ENCODE assay signal across 12 mouse cellular contexts in genomic region chr19:30539365-30539941, GRCm38 (mm10). TPM values are rescaled to one million over a fixed set of nuclear protein-coding genes. Genes with fewer than 3 reads are reported as not detected.
DNase-seq lines count a peak whose midpoint lies in the region; ATAC-seq and TF ChIP-seq lines count a peak whose summit lies in the region.
"Not testable (repeated sequence)": the region's sequence is repeated elsewhere in the genome, so short reads cannot be mapped to it uniquely, and the experiment has no call there.
"Had no signal": no experiment of that assay in that cellular context is flagged by ENCODE, and none has a peak within 500 bp of the region (broad histone marks: within the 10 kb centered on the region; RNA-seq: fewer than 3 reads in every experiment).

No protein-coding gene starts in this region.

- WGBS in embryonic facial prominence, embryonic 15.5 days = 2% methylated on average over 44 of the region's 44 CpGs
- WGBS in heart, embryonic 12.5 days = 3% methylated on average over 43 of the region's 44 CpGs
- WGBS in hindbrain, postnatal 0 days = 1% methylated on average over 40 of the region's 44 CpGs
- 2% methylated on average over 44 of the region's 44 CpGs for WGBS in limb, embryonic 10.5 days
- WGBS in lung, embryonic 14.5 days = 1% methylated on average over 43 of the region's 44 CpGs
- 1% methylated on average over 42 of the region's 44 CpGs for WGBS in neural tube, embryonic 11.5 days

- peak overlapping the region; percentile 72 for H3K4me2 ChIP-seq in embryonic facial prominence, embryonic 15.5 days (replicated peaks)
- H3K4me2 ChIP-seq in heart, embryonic 12.5 days = peak overlapping the region; percentile 77
- peak overlapping the region; percentile 60 for H3K4me2 ChIP-seq in hindbrain, postnatal 0 days (ENCODE audit: low read depth, low read length)
- H3K4me2 ChIP-seq in lung, embryonic 14.5 days = peak overlapping the region; percentile 64
- H3K4me2 ChIP-seq in neural tube, embryonic 11.5 days (ENCODE audit: low read depth) = peak overlapping the region; percentile 50

- H3K27ac ChIP-seq in embryonic facial prominence, embryonic 15.5 days (replicated peaks); heart, embryonic 12.5 days (ENCODE audit: poor library complexity, severe bottlenecking); hindbrain, postnatal 0 days; lung, embryonic 14.5 days (ENCODE audit: low read depth); neural tube, embryonic 11.5 days (ENCODE audit: low read depth, low read length): not testable (repeated sequence)
- H3K27ac ChIP-seq in limb, embryonic 10.5 days = peak overlapping the region; percentile 72

- not testable (repeated sequence) for H3K9ac ChIP-seq in embryonic facial prominence, embryonic 15.5 days; hindbrain, postnatal 0 days (replicated peaks; ENCODE audit: low read length)
- H3K9ac ChIP-seq in heart, embryonic 12.5 days = peak overlapping the region; percentile 71
- H3K9ac ChIP-seq in lung, embryonic 14.5 days = peak overlapping the region; percentile 40
- H3K9ac ChIP-seq in neural tube, embryonic 11.5 days (ENCODE audit: low read length) = peak overlapping the region; percentile 42; the same call in 1 of the 2 replicates

- DNase-seq in brain, embryonic 14.5 days (ENCODE audit: low read depth) = peak; percentile 39
- peak; percentile 30 for DNase-seq in hindbrain, postnatal 0 days (ENCODE audit: low spot score)
- DNase-seq in limb, embryonic 10.5 days (ENCODE audit: low spot score) = peak; percentile 51
- peak; percentile 51 for DNase-seq in lung, embryonic 14.5 days
- DNase-seq in neural tube, embryonic 11.5 days (ENCODE audit: low spot score) = peak; percentile 65
- DNase-seq in testis, postnatal 14 days (ENCODE audit: low spot score) = peak; percentile 9

- H3K36me3 ChIP-seq in embryonic facial prominence, embryonic 15.5 days; heart, embryonic 12.5 days; hindbrain, postnatal 0 days (ENCODE audit: insufficient read depth, low read length); limb, embryonic 10.5 days; lung, embryonic 14.5 days (ENCODE audit: insufficient read depth); neural tube, embryonic 11.5 days (ENCODE audit: control insufficient read depth, insufficient read depth, low read length): not testable (repeated sequence)

- H3K9me3 ChIP-seq in embryonic facial prominence, embryonic 15.5 days (replicated peaks); heart, embryonic 12.5 days (replicated peaks); hindbrain, postnatal 0 days (ENCODE audit: low read length); limb, embryonic 10.5 days (replicated peaks); lung, embryonic 14.5 days (ENCODE audit: low read depth, low read length); neural tube, embryonic 11.5 days (ENCODE audit: control insufficient read depth, low read length): not testable (repeated sequence)

- H3K4me3 ChIP-seq in embryonic facial prominence, embryonic 15.5 days (replicated peaks) = peak overlapping the region; percentile 45
- peak overlapping the region; percentile 62 for H3K4me3 ChIP-seq in heart, embryonic 12.5 days
- peak overlapping the region; percentile 39 for H3K4me3 ChIP-seq in hindbrain, postnatal 0 days (ENCODE audit: low read length)
- H3K4me3 ChIP-seq in limb, embryonic 10.5 days = peak overlapping the region; percentile 51
- peak overlapping the region; percentile 34 for H3K4me3 ChIP-seq in lung, embryonic 14.5 days (ENCODE audit: low read depth, low read length)
- peak overlapping the region; percentile 35 for H3K4me3 ChIP-seq in neural tube, embryonic 11.5 days (ENCODE audit: low read depth, low read length)

- not testable (repeated sequence) for ATAC-seq in embryonic facial prominence, embryonic 15.5 days (ENCODE audit: insufficient number of reproducible peaks, low FRiP score, low TSS enrichment, low read depth); heart, embryonic 12.5 days (ENCODE audit: insufficient number of reproducible peaks, low FRiP score); hindbrain, postnatal 0 days; lung, embryonic 14.5 days (ENCODE audit: insufficient read depth); neural tube, embryonic 11.5 days (ENCODE audit: insufficient read depth, low FRiP score, low TSS enrichment)

- TF ChIP-seq CTCF in brain, embryonic 14.5 days (IDR thresholded peaks at IDR 0.05; ENCODE audit: borderline replicate concordance, extremely low read depth, insufficient read depth, insufficient read length); hindbrain, postnatal 0 days (IDR thresholded peaks at IDR 0.05; ENCODE audit: low read depth); lung, embryonic 14.5 days (IDR thresholded peaks at IDR 0.05; ENCODE audit: low read depth): not testable (repeated sequence)

- H3K4me1 ChIP-seq in embryonic facial prominence, embryonic 15.5 days; heart, embryonic 12.5 days (replicated peaks); hindbrain, postnatal 0 days (ENCODE audit: insufficient read depth, low read length); limb, embryonic 10.5 days; lung, embryonic 14.5 days (ENCODE audit: insufficient read depth); neural tube, embryonic 11.5 days (ENCODE audit: control insufficient read depth, insufficient read depth, low read length): not testable (repeated sequence)

- not testable (repeated sequence) for H3K27me3 ChIP-seq in embryonic facial prominence, embryonic 15.5 days; hindbrain, postnatal 0 days (ENCODE audit: insufficient read depth, low read length); lung, embryonic 14.5 days (ENCODE audit: insufficient read depth, low read length); neural tube, embryonic 11.5 days (ENCODE audit: control insufficient read depth, insufficient read depth, low read length)
- H3K27me3 ChIP-seq in heart, embryonic 12.5 days (replicated peaks) = peaks cover 11% of the 10 kb centered on the region
- H3K27me3 ChIP-seq in limb, embryonic 10.5 days (ENCODE audit: low read depth, poor library complexity, severe bottlenecking) = peaks cover 33% of the 10 kb centered on the region

- TF ChIP-seq POLR2A in brain, embryonic 14.5 days (IDR thresholded peaks at IDR 0.05; ENCODE audit: borderline replicate concordance, extremely low read depth, insufficient read depth, insufficient read length, poor library complexity, severe bottlenecking) = not testable (repeated sequence)

RNA-seq across cellular contexts. Expression of gene Dkk1, which starts 10.0 kb away (rescaled TPM):
- polyA plus RNA-seq in brain, embryonic 14.5 days (2012; rRNA removed) = 1.5 and 2.2 TPM in 2 replicates
- 19.6 and 19.8 TPM in 2 replicates for polyA plus RNA-seq in embryonic facial prominence, embryonic 15.5 days (2015; fragmentation: Nextera tagmentation; extraction: Ambion mirVana)
- polyA plus RNA-seq in heart, embryonic 12.5 days (2016; fragmentation: Nextera tagmentation; extraction: Ambion mirVana) = 0.82 and 1.6 TPM in 2 replicates
- total RNA-seq in hindbrain, postnatal 0 days (2014; rRNA removed) = 0.16 and 0.40 TPM in 2 replicates
- 0.25 and 0.39 TPM in 2 replicates for polyA plus RNA-seq in hindbrain, postnatal 0 days (2015; fragmentation: Nextera tagmentation; extraction: Ambion mirVana)
- 10.8 and 11.4 TPM in 2 replicates for polyA plus RNA-seq in limb, embryonic 10.5 days (2016; fragmentation: Nextera tagmentation; extraction: Ambion mirVana)
- polyA plus RNA-seq in lung, embryonic 14.5 days (2014; fragmentation: Nextera tagmentation; extraction: Ambion mirVana) = 0.39 and 0.45 TPM in 2 replicates
- polyA plus RNA-seq in neural tube, embryonic 11.5 days (2014; fragmentation: Nextera tagmentation; extraction: Ambion mirVana) = 1.1 and 1.3 TPM in 2 replicates
- total RNA-seq: adrenal gland, adult 8-10 months; gastrocnemius, adult 18-20 months; layer of hippocampus, postnatal 25 days had no signal
- polyA plus RNA-seq: Patski had no signal

Comparison
In these comparisons a context has a peak if more than half of its experiments do, and no peak if none do; other contexts are left out.
1. DNase-seq: peak in every context shown above with its lines; median percentile 65 in neural tube, embryonic 11.5 days; 51 in limb, embryonic 10.5 days; 51 in lung, embryonic 14.5 days; 39 in brain, embryonic 14.5 days; 30 in hindbrain, postnatal 0 days; 9 in testis, postnatal 14 days.